Mouse (Mus musculus) kidney, postnatal 0 days (tissue): ENCODE measurements around the gene Sirt4. TPM values are rescaled to one million over a fixed set of nuclear protein-coding genes. Genes with fewer than 3 reads are reported as not detected.

Experiments used
- ATAC-seq: fragments of 200-750 bp; cut with Nextera tagmentation; replicated peaks from 2 replicates; pipeline ENCODE4 v1.8.0; 2017; ENCODE audit warnings: low read depth, moderate number of reproducible peaks, moderate TSS enrichment, moderate library complexity; ENCODE audit not compliant: low FRiP score
- DNase-seq: peaks from one replicate; pipeline ENCODE4 v3.0.0-alpha.2; 2016; ENCODE audit warnings: low spot score
- H3K27ac ChIP-seq: fragments of 300-500 bp; sonication (generic); 2 replicates; pipeline ENCODE4 v1.5.1; 2014; ENCODE audit warnings: mild to moderate bottlenecking
- H3K27me3 ChIP-seq: fragments of 300-500 bp; sonication (generic); 2 replicates; pipeline ENCODE4 v1.6.1; 2014; ENCODE audit warnings: low read length, mixed read lengths; ENCODE audit not compliant: insufficient read depth
- H3K36me3 ChIP-seq: fragments of 300-500 bp; sonication (generic); 2 replicates; pipeline ENCODE4 v1.6.1; 2014; ENCODE audit warnings: low read length, mixed read lengths; ENCODE audit not compliant: insufficient read depth
- H3K4me1 ChIP-seq: fragments of 300-500 bp; sonication (generic); replicated peaks from 2 replicates; pipeline ENCODE4 v1.6.1; 2014; ENCODE audit warnings: antibody characterized with exemption, low read length, mixed read lengths; ENCODE audit not compliant: insufficient read depth
- H3K4me2 ChIP-seq: fragments of 300-500 bp; sonication (generic); 2 replicates; pipeline ENCODE4 v1.6.1; 2014; ENCODE audit warnings: mild to moderate bottlenecking, low read length, moderate library complexity, mixed read lengths
- H3K4me3 ChIP-seq: fragments of 300-500 bp; sonication (generic); replicated peaks from 2 replicates; pipeline ENCODE4 v1.5.1; 2014; ENCODE audit warnings: low read depth, low read length
- H3K9ac ChIP-seq: fragments of 300-500 bp; sonication (generic); 2 replicates; pipeline ENCODE4 v1.6.1; 2014; ENCODE audit warnings: low read depth, low read length
- H3K9me3 ChIP-seq: fragments of 300-500 bp; sonication (generic); replicated peaks from 2 replicates; pipeline ENCODE4 v1.6.1; 2016; ENCODE audit warnings: low read length, inconsistent platforms, mixed read lengths
- CTCF ChIP-seq: IDR thresholded peaks from 2 replicates; pipeline ENCODE4 v1.5.1; 2016; ENCODE audit warnings: antibody characterized with exemption, low read depth, mild to moderate bottlenecking, moderate library complexity
- whole genome bisulfite sequencing: fragments of 180-500 bp; shearing (Covaris S2); extraction: QIAGEN DNeasy Blood & Tissue Kit; methylation state at CpG from one replicate; pipeline ENCODE4 v1.1.7; 2014; 5-methylcytosine and 5-hydroxymethylcytosine counted together
- polyA plus RNA-seq: library from polyadenylated mRNA; unstranded; fragments of >200 nt; fragmentation: Nextera tagmentation; extraction: Ambion mirVana; gene quantifications from 2 replicates; pipeline ENCODE4 v1.2.1, GENCODE M21; 2015

Sirt4 gene
- polyA plus RNA-seq, 1 experiment from 2014 or later: 19.6 TPM

GRCm38 (mm10) chr5:115479561-115479960 lies 5.0 kb downstream of the Sirt4 start:
- H3K4me1 ChIP-seq: 0 out of 2 replicates have a peak, but pooled peaks cover 4% of the 10 kb centered on the region
- TF ChIP-seq CTCF: no peak
- no peaks in the 10 kb centered on the region for H3K9me3 ChIP-seq
- no peak overlapping the region for H3K4me3 ChIP-seq
- WGBS: 63% methylated on average over 15 of the region's 15 CpGs
- no peak overlapping the region for H3K9ac ChIP-seq
- H3K36me3 ChIP-seq: 0 out of 2 replicates have a peak, but pooled peaks cover 4% of the 10 kb centered on the region
- no peak for DNase-seq
- no peak for ATAC-seq
- H3K27me3 ChIP-seq: no peaks in the 10 kb centered on the region
- no peak overlapping the region for H3K27ac ChIP-seq
- no peak overlapping the region for H3K4me2 ChIP-seq

GRCm38 (mm10) chr5:115476107-115476727 lies 8.3 kb downstream of the Sirt4 start:
- H3K27me3 ChIP-seq: no peaks in the 10 kb centered on the region
- 0 out of 2 replicates have a peak, but pooled peaks cover 4% of the 10 kb centered on the region for H3K36me3 ChIP-seq
- H3K4me3 ChIP-seq: peak overlapping the region; percentile 26
- ATAC-seq (0 out of 2 replicates have a peak, but pooled peaks have one; percentile 35), DNase-seq (no peak)
- H3K4me2 ChIP-seq: peak overlapping the region; percentile 57
- 0 out of 2 replicates have a peak, but pooled peaks cover 4% of the 10 kb centered on the region for H3K4me1 ChIP-seq
- H3K9me3 ChIP-seq: no peaks in the 10 kb centered on the region
- 35% methylated on average over 12 of the region's 12 CpGs for WGBS
- H3K9ac ChIP-seq: peak overlapping the region; percentile 44; the same call in 1 of the 2 replicates
- no peak overlapping the region for H3K27ac ChIP-seq
- TF ChIP-seq CTCF: no peak

GRCm38 (mm10) chr5:115475337-115476106 lies 9.0 kb downstream of the Sirt4 start:
- 17% methylated on average over 22 of the region's 22 CpGs for WGBS
- DNase-seq (peak; percentile 87), ATAC-seq (peak; percentile 62)
- H3K36me3 ChIP-seq: 0 out of 2 replicates have a peak, but pooled peaks cover 4% of the 10 kb centered on the region
- no peaks in the 10 kb centered on the region for H3K27me3 ChIP-seq
- H3K27ac ChIP-seq: no peak overlapping the region
- peak overlapping the region; percentile 26 for H3K4me3 ChIP-seq
- H3K4me1 ChIP-seq: peaks cover 4% of the 10 kb centered on the region; the same call in 1 of the 2 replicates
- peak overlapping the region; percentile 57 for H3K4me2 ChIP-seq
- H3K9ac ChIP-seq: peak overlapping the region; percentile 44; the same call in 1 of the 2 replicates
- no peak for TF ChIP-seq CTCF
- H3K9me3 ChIP-seq: no peaks in the 10 kb centered on the region

- Histone ChIP-seq H3K27ac (no peak overlapping the region), H3K4me3 (no peak overlapping the region; the same call in 1 of the 2 replicates), H3K4me1 (peaks cover 4% of the 10 kb centered on the region; the same call in 1 of the 2 replicates), H3K9me3 (no peaks in the 10 kb centered on the region), H3K4me2 (peak overlapping the region; percentile 21; the same call in 1 of the 2 replicates), H3K9ac (no peak overlapping the region), H3K36me3 (no peaks in the 10 kb centered on the region), H3K27me3 (no peaks in the 10 kb centered on the region)
- 45% methylated on average over 22 of the region's 22 CpGs for WGBS
- DNase-seq: peak; percentile 25
- TF ChIP-seq CTCF: no peak
- no peak for ATAC-seq
Observed at GRCm38 (mm10) chr5:115474174-115474828, 10.2 kb downstream of the Sirt4 start.

- Histone ChIP-seq H3K4me2 (no peak overlapping the region), H3K27ac (no peak overlapping the region)
- 72% methylated on average over 10 of the region's 10 CpGs for WGBS
Observed at GRCm38 (mm10) chr5:115473191-115473590, 11.3 kb downstream of the Sirt4 start.

More at GRCm38 (mm10) chr5:115473191-115473590, 11.3 kb downstream of the Sirt4 start:
- Histone ChIP-seq H3K4me1 (peaks cover 4% of the 10 kb centered on the region; the same call in 1 of the 2 replicates), H3K4me3 (no peak overlapping the region), H3K27me3 (no peaks in the 10 kb centered on the region), H3K9ac (no peak overlapping the region), H3K36me3 (no peaks in the 10 kb centered on the region), H3K9me3 (no peaks in the 10 kb centered on the region)
- no peak for ATAC-seq
- no peak for DNase-seq
- TF ChIP-seq CTCF: peak; percentile 54
